Mouse (Mus musculus): ENCODE measurements around the gene AC140267.1.

AC140267.1 gene

DNA sequence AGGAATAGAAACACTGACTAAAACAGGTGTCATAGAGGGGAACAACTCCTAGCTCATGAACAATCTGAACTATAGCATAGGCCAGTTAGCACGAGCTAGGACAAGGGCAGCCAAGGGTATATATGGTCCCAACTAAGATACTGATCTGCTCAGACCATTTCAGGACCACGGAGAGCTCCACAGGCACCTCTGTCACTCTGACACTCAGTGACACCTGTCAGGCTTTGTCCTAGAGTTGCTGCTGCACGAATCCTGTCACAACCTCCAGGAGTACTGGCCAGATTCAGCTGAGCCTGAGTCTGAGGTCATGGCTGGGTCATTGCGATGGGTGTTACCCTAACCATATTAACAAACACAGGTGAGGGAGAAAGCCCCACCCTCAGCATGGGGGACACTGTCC, 32.2 kb upstream of the AC140267.1 start:
- no peak overlapping the region for H3K4me3 ChIP-seq (replicated peaks; ENCODE audit: low read length)
- TF ChIP-seq CTCF (conservative IDR thresholded peaks at IDR 0.05; ENCODE audit: low read length) (no peak), POU5F1 (IDR thresholded peaks at IDR 0.05; ENCODE audit: borderline replicate concordance, low read length) (no peak), NANOG (IDR thresholded peaks at IDR 0.05; ENCODE audit: borderline replicate concordance, low read length) (no peak)

DNA sequence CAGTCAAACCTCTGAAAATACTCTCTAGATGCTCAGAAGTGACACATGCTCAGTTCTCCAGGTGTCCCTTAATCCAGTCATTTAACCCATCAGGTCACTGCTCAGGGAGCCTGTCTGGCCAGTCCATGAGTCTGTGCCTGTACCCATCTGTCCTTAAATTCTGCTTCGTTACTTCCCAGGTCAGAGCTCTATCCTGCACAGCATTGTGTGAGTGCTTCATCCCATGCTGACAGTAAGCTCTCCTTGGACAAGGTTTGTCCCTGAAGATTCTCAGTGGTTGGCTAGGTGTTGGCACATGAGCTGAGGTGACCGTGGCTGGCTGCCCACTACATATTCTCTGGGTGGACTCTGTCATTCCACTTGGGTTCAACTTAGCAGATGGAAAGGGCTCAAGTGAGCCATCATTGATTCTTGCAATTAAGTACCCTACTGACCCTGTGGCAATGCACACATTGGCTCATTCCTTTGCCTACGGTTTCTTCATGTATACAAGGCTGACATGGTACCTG, 29.5 kb upstream of the AC140267.1 start:
- H3K36me3 ChIP-seq (ENCODE audit: insufficient read depth, low read length), result no peaks in the 10 kb centered on the region
- H3K9me3 ChIP-seq (ENCODE audit: low read length), result no peaks in the 10 kb centered on the region
- TF ChIP-seq NANOG (IDR thresholded peaks at IDR 0.05; ENCODE audit: borderline replicate concordance, low read length) (no peak), POU5F1 (IDR thresholded peaks at IDR 0.05; ENCODE audit: borderline replicate concordance, low read length) (no peak), CTCF (conservative IDR thresholded peaks at IDR 0.05; ENCODE audit: low read length) (no peak)
- peaks cover 26% of the 10 kb centered on the region for H3K4me1 ChIP-seq (replicated peaks; ENCODE audit: low read depth, low read length)
- no peak overlapping the region for H3K4me3 ChIP-seq (replicated peaks; ENCODE audit: low read length)
- peaks cover 6% of the 10 kb centered on the region for H3K27me3 ChIP-seq (ENCODE audit: insufficient read depth, low read length)

More for the DNA sequence above, 32.2 kb upstream of the AC140267.1 start:
- Histone ChIP-seq H3K27me3 (ENCODE audit: insufficient read depth, low read length) (no peaks in the 10 kb centered on the region), H3K4me1 (replicated peaks; ENCODE audit: low read depth, low read length) (peaks cover 35% of the 10 kb centered on the region), H3K9me3 (ENCODE audit: low read length) (no peaks in the 10 kb centered on the region), H3K36me3 (ENCODE audit: insufficient read depth, low read length) (no peaks in the 10 kb centered on the region)

DNA sequence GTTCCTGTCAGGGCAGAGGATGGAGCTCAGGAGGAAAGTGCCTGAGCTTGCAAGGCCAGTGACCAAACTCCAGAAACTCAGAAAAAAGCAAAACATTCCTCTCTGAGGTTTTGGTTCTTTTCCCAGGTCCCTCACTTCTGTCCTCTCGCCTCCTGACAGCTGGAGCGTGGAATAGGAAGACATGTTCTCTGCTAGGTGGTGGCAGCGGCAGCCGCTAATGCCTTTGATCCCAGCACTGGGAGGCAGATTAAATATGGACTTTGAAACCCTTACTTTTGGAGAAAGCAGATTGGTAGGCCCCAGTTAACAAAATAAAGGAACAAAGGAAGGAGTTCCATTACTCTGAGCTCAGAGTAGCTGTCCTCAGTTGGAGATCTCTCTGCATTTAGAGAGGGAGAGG, 27.2 kb upstream of the AC140267.1 start:
- peaks cover 8% of the 10 kb centered on the region; the same call in 1 of the 2 replicates for H3K36me3 ChIP-seq (ENCODE audit: insufficient read depth, low read length)
- no peaks in the 10 kb centered on the region for H3K9me3 ChIP-seq (ENCODE audit: low read length)
- no peak for TF ChIP-seq POU5F1 (IDR thresholded peaks at IDR 0.05; ENCODE audit: borderline replicate concordance, low read length)
- TF ChIP-seq NANOG (IDR thresholded peaks at IDR 0.05; ENCODE audit: borderline replicate concordance, low read length), result no peak
- no peak for TF ChIP-seq CTCF (conservative IDR thresholded peaks at IDR 0.05; ENCODE audit: low read length)
- H3K27me3 ChIP-seq (ENCODE audit: insufficient read depth, low read length), result peaks cover 29% of the 10 kb centered on the region
- H3K4me1 ChIP-seq (replicated peaks; ENCODE audit: low read depth, low read length), result peaks cover 44% of the 10 kb centered on the region
- H3K4me3 ChIP-seq (replicated peaks; ENCODE audit: low read length), result no peak overlapping the region

DNA sequence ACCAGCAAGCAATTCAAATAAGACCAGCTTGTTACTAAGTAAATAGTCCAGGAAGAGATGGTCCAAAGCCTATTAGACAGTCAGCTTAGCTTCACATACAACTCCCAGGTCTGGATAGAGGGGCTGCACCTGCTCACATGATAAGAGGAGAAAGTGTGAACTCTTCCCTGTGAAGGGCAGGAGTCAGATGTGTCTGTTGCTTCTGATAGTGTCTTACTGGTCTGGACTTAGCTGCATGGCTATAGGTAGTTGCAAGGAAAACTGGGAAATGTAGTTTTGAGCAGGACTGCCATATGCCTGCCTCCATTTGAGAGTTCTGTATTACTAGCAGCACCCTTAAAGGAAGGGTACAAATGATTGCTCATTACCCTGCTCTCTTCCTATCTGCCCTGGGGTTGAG, 21.9 kb upstream of the AC140267.1 start:
- H3K36me3 ChIP-seq (ENCODE audit: insufficient read depth, low read length), result peaks cover 8% of the 10 kb centered on the region; the same call in 1 of the 2 replicates
- peaks cover 30% of the 10 kb centered on the region for H3K27me3 ChIP-seq (ENCODE audit: insufficient read depth, low read length)
- no peak for TF ChIP-seq NANOG (IDR thresholded peaks at IDR 0.05; ENCODE audit: borderline replicate concordance, low read length)
- TF ChIP-seq POU5F1 (IDR thresholded peaks at IDR 0.05; ENCODE audit: borderline replicate concordance, low read length), result no peak
- TF ChIP-seq CTCF (conservative IDR thresholded peaks at IDR 0.05; ENCODE audit: low read length), result no peak
- no peaks in the 10 kb centered on the region for H3K9me3 ChIP-seq (ENCODE audit: low read length)
- H3K4me1 ChIP-seq (replicated peaks; ENCODE audit: low read depth, low read length), result peaks cover 49% of the 10 kb centered on the region
- no peak overlapping the region for H3K4me3 ChIP-seq (replicated peaks; ENCODE audit: low read length)

DNA sequence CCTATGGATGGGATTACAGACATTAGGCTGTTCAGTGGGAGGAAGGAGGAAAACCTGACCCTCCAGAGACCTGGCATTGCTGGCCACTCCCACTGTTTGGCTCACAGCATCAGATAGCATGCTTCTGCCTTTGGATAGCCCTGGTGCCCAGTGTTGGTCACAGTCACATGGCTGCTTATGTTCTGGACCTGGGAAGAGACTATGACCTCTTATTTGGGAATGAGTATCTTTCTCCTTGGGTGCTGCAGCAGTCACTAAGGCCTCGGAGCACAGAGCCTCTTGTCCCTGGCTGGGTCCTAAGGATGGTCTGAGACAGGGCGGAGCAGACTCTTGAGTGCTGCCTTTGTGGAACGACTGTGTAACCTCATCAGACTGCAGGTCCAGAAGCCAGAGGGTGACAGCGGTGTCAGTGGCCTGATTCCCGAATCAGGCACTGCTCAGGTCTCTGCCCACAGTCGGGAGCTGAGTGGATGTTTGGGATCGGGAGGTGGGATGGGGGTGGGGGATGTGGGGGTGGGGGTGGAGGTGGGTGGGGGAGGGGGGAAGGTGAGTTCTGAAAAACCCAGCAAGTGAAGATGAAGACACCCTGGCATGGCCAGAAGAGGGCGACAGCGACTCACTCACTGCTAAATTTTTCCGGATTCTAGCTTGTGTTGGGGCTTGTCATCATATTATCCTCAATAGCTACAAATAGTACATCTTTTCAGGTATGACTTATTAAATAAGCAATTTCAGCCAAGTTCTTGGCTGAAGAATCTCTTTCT, 19.7 kb upstream of the AC140267.1 start:
- H3K27me3 ChIP-seq (ENCODE audit: insufficient read depth, low read length), result peaks cover 27% of the 10 kb centered on the region
- no peak for TF ChIP-seq NANOG (IDR thresholded peaks at IDR 0.05; ENCODE audit: borderline replicate concordance, low read length)
- TF ChIP-seq POU5F1 (IDR thresholded peaks at IDR 0.05; ENCODE audit: borderline replicate concordance, low read length), result no peak
- TF ChIP-seq CTCF (conservative IDR thresholded peaks at IDR 0.05; ENCODE audit: low read length), result peak; percentile 30
- H3K4me3 ChIP-seq (replicated peaks; ENCODE audit: low read length), result peak overlapping the region; percentile 60
- peaks cover 67% of the 10 kb centered on the region for H3K4me1 ChIP-seq (replicated peaks; ENCODE audit: low read depth, low read length)
- no peaks in the 10 kb centered on the region for H3K9me3 ChIP-seq (ENCODE audit: low read length)
- peaks cover 8% of the 10 kb centered on the region; the same call in 1 of the 2 replicates for H3K36me3 ChIP-seq (ENCODE audit: insufficient read depth, low read length)

DNA sequence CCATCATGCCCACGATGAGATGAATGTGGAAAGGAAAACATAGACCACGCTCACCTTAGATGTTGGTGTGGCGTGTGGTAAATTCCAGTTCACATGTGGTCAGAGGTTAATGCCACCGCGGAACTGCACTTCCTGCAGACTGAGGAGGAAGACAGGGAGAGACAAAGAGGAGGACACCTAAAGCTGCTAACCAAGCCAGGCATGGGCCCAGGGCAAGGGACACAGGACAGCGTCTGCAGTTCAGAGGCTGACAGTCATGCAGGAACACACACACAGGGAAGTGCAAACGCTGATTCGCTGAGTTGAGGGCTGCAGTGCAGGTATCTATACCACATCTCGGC, 19.2 kb upstream of the AC140267.1 start:
- Histone ChIP-seq H3K27me3 (ENCODE audit: insufficient read depth, low read length) (peaks cover 21% of the 10 kb centered on the region), H3K4me3 (replicated peaks; ENCODE audit: low read length) (no peak overlapping the region), H3K4me1 (replicated peaks; ENCODE audit: low read depth, low read length) (peaks cover 67% of the 10 kb centered on the region), H3K9me3 (ENCODE audit: low read length) (no peaks in the 10 kb centered on the region), H3K36me3 (ENCODE audit: insufficient read depth, low read length) (peaks cover 8% of the 10 kb centered on the region; the same call in 1 of the 2 replicates)
- TF ChIP-seq POU5F1 (IDR thresholded peaks at IDR 0.05; ENCODE audit: borderline replicate concordance, low read length), result no peak
- no peak for TF ChIP-seq NANOG (IDR thresholded peaks at IDR 0.05; ENCODE audit: borderline replicate concordance, low read length)
- TF ChIP-seq CTCF (conservative IDR thresholded peaks at IDR 0.05; ENCODE audit: low read length), result no peak

DNA sequence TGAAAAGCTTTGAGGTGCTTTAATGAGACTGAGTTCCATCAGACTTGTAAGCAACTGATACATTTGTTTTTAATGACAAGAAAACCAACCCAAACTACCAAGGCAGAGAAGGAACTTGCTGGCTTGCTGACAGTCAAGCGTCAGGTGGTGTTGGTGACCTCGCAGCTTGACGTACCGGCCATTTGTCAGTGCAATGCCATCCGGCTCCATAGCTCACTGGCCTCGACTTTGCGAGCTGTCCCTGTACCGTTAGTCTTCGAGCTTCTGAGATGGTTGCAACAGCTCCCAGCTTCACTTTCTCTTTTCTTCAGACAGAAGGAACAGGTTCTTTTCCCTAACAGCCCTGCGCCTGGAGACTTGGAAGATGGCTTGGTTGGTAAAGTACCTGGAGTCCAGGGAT, 18.2 kb upstream of the AC140267.1 start:
- H3K4me3 ChIP-seq (replicated peaks; ENCODE audit: low read length), result no peak overlapping the region
- no peaks in the 10 kb centered on the region for H3K9me3 ChIP-seq (ENCODE audit: low read length)
- peaks cover 60% of the 10 kb centered on the region for H3K4me1 ChIP-seq (replicated peaks; ENCODE audit: low read depth, low read length)
- H3K36me3 ChIP-seq (ENCODE audit: insufficient read depth, low read length), result peaks cover 7% of the 10 kb centered on the region; the same call in 1 of the 2 replicates
- H3K27me3 ChIP-seq (ENCODE audit: insufficient read depth, low read length), result peaks cover 11% of the 10 kb centered on the region
- TF ChIP-seq POU5F1 (IDR thresholded peaks at IDR 0.05; ENCODE audit: borderline replicate concordance, low read length) (no peak), CTCF (conservative IDR thresholded peaks at IDR 0.05; ENCODE audit: low read length) (no peak), NANOG (IDR thresholded peaks at IDR 0.05; ENCODE audit: borderline replicate concordance, low read length) (no peak)

DNA sequence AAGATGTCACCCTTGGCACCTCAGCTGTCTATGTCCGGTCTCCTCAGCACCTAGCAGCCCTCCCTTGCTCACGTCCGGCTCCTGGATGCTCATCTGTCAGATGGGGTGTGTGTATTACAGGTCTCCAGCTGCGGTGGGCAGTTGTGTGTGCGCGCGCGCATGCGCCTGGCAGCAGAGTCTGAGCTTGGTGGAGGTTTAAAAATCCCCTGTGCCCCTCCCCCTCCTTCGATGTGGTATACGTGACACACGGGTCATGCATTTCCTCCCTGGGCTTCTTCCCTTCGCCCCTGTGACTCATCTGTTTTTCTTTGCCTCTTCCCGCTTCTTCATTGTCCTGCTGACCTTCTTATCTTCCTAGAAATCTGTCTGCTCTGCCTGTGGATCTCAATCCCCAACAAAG, 16.4 kb upstream of the AC140267.1 start:
- Histone ChIP-seq H3K4me3 (replicated peaks; ENCODE audit: low read length) (peak overlapping the region; percentile 65), H3K36me3 (ENCODE audit: insufficient read depth, low read length) (no peaks in the 10 kb centered on the region)
- no peak for TF ChIP-seq NANOG (IDR thresholded peaks at IDR 0.05; ENCODE audit: borderline replicate concordance, low read length)
- no peak for TF ChIP-seq POU5F1 (IDR thresholded peaks at IDR 0.05; ENCODE audit: borderline replicate concordance, low read length)
- TF ChIP-seq CTCF (conservative IDR thresholded peaks at IDR 0.05; ENCODE audit: low read length), result no peak

More for the DNA sequence above, 16.4 kb upstream of the AC140267.1 start:
- Histone ChIP-seq H3K27me3 (ENCODE audit: insufficient read depth, low read length) (no peaks in the 10 kb centered on the region), H3K9me3 (ENCODE audit: low read length) (no peaks in the 10 kb centered on the region), H3K4me1 (replicated peaks; ENCODE audit: low read depth, low read length) (peaks cover 56% of the 10 kb centered on the region)

Data from E14TG2a.4 (cell line).